Mouse (Mus musculus): ENCODE measurements around the gene Slbp.

The Slbp gene

GRCm38 (mm10) chr5:33628820-33629300, 23.5 kb downstream of the Slbp start:
- DNase-seq = no peak

GRCm38 (mm10) chr5:33627968-33628367, 24.4 kb downstream of the Slbp start:
- DNase-seq = peak; percentile 93

GRCm38 (mm10) chr5:33623766-33624165, 28.6 kb downstream of the Slbp start:
- no peak for DNase-seq

- DNase-seq = no peak
Observed at GRCm38 (mm10) chr5:33622671-33623070, 29.7 kb downstream of the Slbp start.

GRCm38 (mm10) chr5:33614391-33614790, 38.0 kb downstream of the Slbp start:
- no peak for DNase-seq

GRCm38 (mm10) chr5:33611795-33612194, 40.6 kb downstream of the Slbp start:
- no peak for DNase-seq

- DNase-seq = no peak
Observed at GRCm38 (mm10) chr5:33609226-33609625, 43.1 kb downstream of the Slbp start.

- DNase-seq = peak; percentile 90
Observed at GRCm38 (mm10) chr5:33607434-33607833, 44.9 kb downstream of the Slbp start.

- peak; percentile 92 for DNase-seq
Observed at GRCm38 (mm10) chr5:33606631-33607030, 45.7 kb downstream of the Slbp start.

GRCm38 (mm10) chr5:33605314-33605713, 47.1 kb downstream of the Slbp start:
- no peak for DNase-seq

GRCm38 (mm10) chr5:33593620-33594019, 58.8 kb downstream of the Slbp start:
- DNase-seq = no peak

- DNase-seq = peak; percentile 94
Observed at GRCm38 (mm10) chr5:33589221-33589888, 63.0 kb downstream of the Slbp start.

GRCm38 (mm10) chr5:33588066-33588465, 64.3 kb downstream of the Slbp start:
- DNase-seq = no peak

GRCm38 (mm10) chr5:33587498-33588058, 64.8 kb downstream of the Slbp start:
- DNase-seq = no peak
